Mouse (Mus musculus): Measurements from ENCODE around the gene Pxmp2.

- TF ChIP-seq EP300 (IDR thresholded peaks at IDR 0.05; ENCODE audit: low read depth) (no peak), CTCF (IDR thresholded peaks at IDR 0.05; ENCODE audit: low read depth) (no peak)
Measured at GRCm38 (mm10) chr5:110244091-110244490, 41.9 kb downstream of the Pxmp2 start.
